Mouse (Mus musculus) adrenal gland, adult 2 months (tissue): Measurements from ENCODE around the gene Thoc3. TPM values are rescaled to one million over a fixed set of nuclear protein-coding genes. Genes with fewer than 3 reads are reported as not detected.
A peak's percentile ranks its signal among the peaks of the same experiment; 100 is the strongest.

Experiments used
- DNase-seq: peaks from one replicate; pipeline ENCODE4 v3.0.0; 2021
- polyA plus RNA-seq: library from polyadenylated mRNA; depleted of rRNA; stranded (reverse); fragments of >200 nt; gene quantifications from 2 replicates; pipeline ENCODE4 v1.2.3, GENCODE M21; 2012; rRNA removed
- total RNA-seq, 2 experiments: library from RNA; stranded (reverse); gene quantifications; 2 replicates each; pipeline ENCODE4 v1.2.3; 2021

The Thoc3 gene
- total and polyA plus RNA-seq, 3 experiments, result 33.6 to 49.9 (median 46.0) TPM

DNA sequence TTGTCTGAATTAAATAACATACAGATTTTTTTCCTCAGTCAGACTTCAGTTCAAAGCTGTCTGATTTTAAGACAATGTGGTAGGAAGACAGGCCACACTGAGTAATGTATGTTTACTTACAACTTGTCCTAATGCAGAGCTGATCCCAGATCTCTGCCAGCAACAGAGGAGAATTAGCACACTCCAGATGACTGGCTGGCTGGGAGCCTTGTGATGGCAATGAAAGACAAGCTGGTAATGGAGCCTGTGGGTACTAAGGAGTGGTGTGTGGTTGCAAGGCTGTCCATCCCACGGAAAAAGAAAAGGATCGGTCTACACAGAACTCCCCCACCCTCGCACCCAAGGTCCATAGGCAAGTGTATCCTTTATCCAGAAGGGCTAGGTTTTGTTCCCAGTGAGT, 25.0 kb downstream of the Thoc3 start:
- no peak for DNase-seq

GRCm38 (mm10) chr13:54439912-54440311, 28.7 kb downstream of the Thoc3 start:
- peak; percentile 22 for DNase-seq

GRCm38 (mm10) chr13:54438814-54439213, 29.8 kb downstream of the Thoc3 start:
- DNase-seq, result no peak

GRCm38 (mm10) chr13:54437083-54437482, 31.6 kb downstream of the Thoc3 start:
- DNase-seq, result no peak

GRCm38 (mm10) chr13:54436666-54437065, 32.0 kb downstream of the Thoc3 start:
- DNase-seq, result no peak

DNA sequence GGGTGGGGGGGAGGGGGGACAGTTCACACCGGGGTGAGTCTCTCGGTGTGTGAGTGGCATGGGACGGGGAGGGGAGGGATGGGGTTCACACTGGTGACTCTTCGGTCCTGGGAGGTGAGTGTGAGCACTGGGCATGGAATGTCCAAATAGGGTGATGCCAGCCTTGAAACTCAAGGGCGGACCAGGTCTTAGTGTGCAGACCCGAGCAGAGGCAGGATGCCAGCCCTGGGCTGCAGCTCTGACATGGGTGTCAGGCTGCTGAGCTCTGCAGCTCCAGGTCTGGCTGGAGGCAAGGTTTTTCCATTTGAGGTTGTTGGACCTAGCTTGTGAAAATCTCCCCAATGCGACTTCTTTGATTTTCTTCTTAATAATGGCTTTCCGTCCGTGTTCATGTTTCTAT, 37.5 kb downstream of the Thoc3 start:
- peak; percentile 64 for DNase-seq

DNA sequence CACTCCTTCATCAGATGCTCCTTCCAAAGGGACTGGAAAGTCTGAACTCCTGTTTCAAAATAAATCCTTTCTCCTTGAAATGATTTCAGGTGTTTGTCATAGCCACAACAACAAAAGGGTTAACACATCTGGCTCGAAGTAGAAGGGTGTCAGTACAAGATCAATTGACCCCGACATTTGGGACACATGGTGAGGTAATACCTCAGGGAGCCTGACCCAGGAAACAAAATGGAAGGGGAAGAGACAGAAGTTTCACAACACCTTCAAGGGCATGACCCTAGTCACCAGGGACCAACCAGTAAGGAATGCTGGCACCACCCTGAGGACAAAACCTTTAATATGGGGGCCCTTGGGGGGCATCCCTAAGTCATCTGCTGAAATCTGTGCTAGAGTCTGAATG, 38.6 kb downstream of the Thoc3 start:
- no peak for DNase-seq

DNA sequence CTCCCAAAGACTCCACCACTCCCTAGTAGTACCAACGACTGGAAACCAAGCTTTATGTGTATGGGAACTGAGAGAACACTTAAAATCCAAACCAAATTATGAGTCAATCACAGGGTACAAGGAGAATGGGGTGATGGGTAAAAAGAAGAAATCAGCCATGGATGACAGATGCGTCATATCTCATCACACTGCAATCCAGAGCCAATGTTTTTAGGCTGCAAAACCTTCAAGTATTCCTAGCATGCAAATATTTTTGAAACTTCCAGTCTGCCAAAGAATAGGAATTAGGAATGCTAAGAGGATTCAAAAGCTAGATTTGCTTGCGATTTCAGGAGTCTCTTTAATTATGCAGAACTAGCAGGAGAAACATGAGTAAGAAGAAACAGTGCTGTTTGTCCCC, 39.9 kb downstream of the Thoc3 start:
- no peak for DNase-seq

- peak; percentile 35 for DNase-seq
Observed at GRCm38 (mm10) chr13:54426781-54427655, 41.6 kb downstream of the Thoc3 start.

DNA sequence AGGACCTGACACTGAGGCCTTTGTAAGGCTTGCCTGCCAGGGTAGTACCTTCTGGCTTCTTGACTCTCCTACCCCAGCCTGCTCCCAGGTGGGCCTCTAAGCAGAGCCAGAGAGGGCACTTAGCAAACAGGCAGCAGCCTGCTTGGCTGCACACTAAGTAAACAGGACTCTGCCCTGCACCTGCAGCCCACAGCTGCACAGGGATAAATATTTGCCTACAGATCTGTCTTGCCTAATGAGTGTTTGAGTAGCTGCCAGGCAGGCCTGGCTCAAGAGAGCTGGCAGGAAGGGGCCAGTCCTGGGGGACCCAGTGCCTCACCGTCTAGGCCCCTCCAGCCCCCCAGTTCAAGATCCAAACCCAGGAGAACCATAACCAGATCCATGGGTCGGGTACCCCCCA, 43.4 kb downstream of the Thoc3 start:
- peak; percentile 22 for DNase-seq

- no peak for DNase-seq
Observed at GRCm38 (mm10) chr13:54420226-54420625, 48.4 kb downstream of the Thoc3 start.

DNA sequence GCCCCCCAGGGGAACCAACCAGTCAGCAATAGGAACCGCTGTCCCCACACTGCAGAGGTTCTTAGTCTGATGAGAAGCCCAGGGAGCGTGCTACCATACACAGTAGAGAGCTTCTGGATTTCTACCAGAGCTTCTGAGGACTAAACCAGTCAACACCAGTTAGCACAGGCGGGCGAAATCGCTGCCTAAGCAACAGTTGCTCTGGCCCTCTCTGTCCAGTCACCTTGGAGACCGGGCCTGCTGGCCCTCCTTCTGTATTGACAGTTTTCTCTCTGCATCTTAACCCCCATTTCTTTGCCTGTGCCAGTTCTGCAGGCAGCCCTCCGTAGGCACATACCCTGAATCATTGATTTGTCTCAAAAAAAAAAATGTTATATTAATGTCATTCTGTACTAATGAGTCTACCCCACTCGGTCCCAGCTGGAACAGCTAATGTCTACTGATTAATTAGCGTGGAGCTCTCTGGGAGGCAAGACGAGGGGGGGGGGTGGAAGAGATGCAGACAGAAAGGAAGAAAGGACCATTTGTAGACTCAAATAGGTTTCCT, 49.8 kb downstream of the Thoc3 start:
- DNase-seq, result no peak

DNA sequence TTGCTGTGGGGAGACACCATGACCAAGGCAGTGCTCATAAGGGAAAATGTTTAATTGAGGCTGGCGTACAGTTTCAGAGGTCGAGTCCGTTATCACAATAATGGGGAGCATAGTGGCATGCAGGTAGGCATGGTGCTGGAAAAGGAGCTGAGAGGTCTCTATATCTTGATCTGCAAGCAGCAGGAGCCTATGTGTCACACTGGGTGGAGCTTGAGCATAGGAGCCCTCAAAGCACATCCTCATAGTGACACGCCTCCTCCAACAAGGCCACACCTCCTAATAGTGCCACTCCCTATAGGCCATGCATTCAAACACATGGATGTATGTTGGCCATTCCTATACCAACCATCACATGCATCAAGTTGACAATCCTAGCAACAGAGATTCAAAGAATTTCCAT, 53.6 kb downstream of the Thoc3 start:
- no peak for DNase-seq

GRCm38 (mm10) chr13:54412721-54413120, 55.9 kb downstream of the Thoc3 start:
- no peak for DNase-seq

GRCm38 (mm10) chr13:54412236-54412635, 56.4 kb downstream of the Thoc3 start:
- DNase-seq, result no peak

DNA sequence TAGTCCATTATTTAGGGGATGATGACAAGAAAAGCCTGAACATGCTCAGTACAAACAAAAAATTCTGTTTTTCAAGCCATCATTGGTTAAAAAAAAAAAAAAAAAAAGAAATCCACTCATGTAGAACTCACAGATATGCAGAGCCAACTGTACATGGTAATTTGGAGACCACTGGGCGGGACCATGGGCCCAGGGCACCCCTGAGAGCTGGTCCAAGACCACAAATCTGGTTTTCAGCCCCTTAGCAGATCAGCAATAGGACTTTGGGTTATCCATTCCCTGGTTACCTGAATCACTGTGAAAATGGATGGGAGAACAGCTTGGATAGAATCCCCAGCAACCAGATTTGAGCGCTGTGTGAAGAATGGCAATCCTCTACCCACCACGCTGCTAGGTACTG, 57.0 kb downstream of the Thoc3 start:
- DNase-seq, result no peak

Other genes starting within 250 kb of the Thoc3 start
- 10 to 100 TPM; 20.3 to 20.8 TPM for gene Cplx2, start 97.5 kb downstream of the Thoc3 start, total RNA-seq
- 22.6 and 23.8 TPM in 2 replicates for gene Cplx2, start 97.5 kb downstream of the Thoc3 start, polyA plus RNA-seq
- gene Simc1, start 34.9 kb upstream of the Thoc3 start, total RNA-seq, result 10 to 100 TPM; 14.1 to 17.5 TPM
- 24.4 and 27.9 TPM in 2 replicates for gene Simc1, start 34.9 kb upstream of the Thoc3 start, polyA plus RNA-seq
- 100 to 1,000 TPM; 185 to 194 TPM for gene 4833439L19Rik, start 96.6 kb upstream of the Thoc3 start, total RNA-seq
- 156 and 161 TPM in 2 replicates for gene 4833439L19Rik, start 96.6 kb upstream of the Thoc3 start, polyA plus RNA-seq
- gene Arl10, start 106.2 kb upstream of the Thoc3 start, total RNA-seq, result 10 to 100 TPM; 35.4 to 61.7 TPM
- 62.5 and 69.5 TPM in 2 replicates for gene Arl10, start 106.2 kb upstream of the Thoc3 start, polyA plus RNA-seq
- gene Nop16, start 121.2 kb upstream of the Thoc3 start, total RNA-seq, result 10 to 100 TPM; 57.9 to 59.3 TPM
- 3.2 and 3.3 TPM in 2 replicates for gene Nop16, start 121.2 kb upstream of the Thoc3 start, polyA plus RNA-seq
- 100 to 1,000 TPM; 275 to 281 TPM for gene Higd2a, start 121.4 kb upstream of the Thoc3 start, total RNA-seq
- gene Higd2a, start 121.4 kb upstream of the Thoc3 start, polyA plus RNA-seq, result 169 TPM in 2 replicates
- gene Cltb, start 142.5 kb upstream of the Thoc3 start, total RNA-seq, result 100 to 1,000 TPM in 1 of 2 experiments, 10 to 100 TPM in 1; 73.6 to 190 TPM
- 60.3 and 70.6 TPM in 2 replicates for gene Cltb, start 142.5 kb upstream of the Thoc3 start, polyA plus RNA-seq
- 10 to 100 TPM; 79.4 to 82.3 TPM for gene Faf2, start 152.9 kb upstream of the Thoc3 start, total RNA-seq
- 15.7 and 21.0 TPM in 2 replicates for gene Faf2, start 152.9 kb upstream of the Thoc3 start, polyA plus RNA-seq
- 100 to 1,000 TPM; 114 to 119 TPM for gene Rnf44, start 225.1 kb upstream of the Thoc3 start, total RNA-seq
- 511 and 555 TPM in 2 replicates for gene Rnf44, start 225.1 kb upstream of the Thoc3 start, polyA plus RNA-seq
- under 1 TPM in 1 of 2 experiments, not detected in 1; 0.06 TPM for gene Cdhr2, start 232.6 kb upstream of the Thoc3 start, total RNA-seq
- gene Cdhr2, start 232.6 kb upstream of the Thoc3 start, polyA plus RNA-seq, result not detected in 2 replicates